Comparison of ENCODE assay signal across 15 mouse cellular contexts in the genomic region with DNA sequence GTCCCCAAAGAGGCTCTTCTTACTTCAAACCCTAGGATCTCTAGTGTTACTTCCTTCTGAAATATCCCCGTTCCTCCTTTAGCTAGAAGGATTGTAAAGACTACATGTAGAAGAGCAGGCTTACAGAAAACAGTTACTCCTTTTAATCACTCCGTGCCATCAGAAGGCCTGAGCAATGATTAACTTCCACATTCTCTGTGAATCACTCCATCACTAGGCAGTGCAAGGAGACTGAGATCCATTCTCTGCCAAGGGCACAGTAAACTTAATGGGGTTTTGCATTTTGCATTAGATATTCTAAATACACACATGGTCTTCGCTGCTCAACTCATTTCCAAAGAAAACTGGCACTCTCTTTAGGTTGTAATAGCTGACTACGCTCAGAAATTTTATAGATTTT. TPM values are rescaled to one million over a fixed set of nuclear protein-coding genes. Genes with fewer than 3 reads are reported as not detected.
DNase-seq lines count a peak whose midpoint lies in the region; ATAC-seq and TF ChIP-seq lines count a peak whose summit lies in the region.
"Had no signal": no experiment of that assay in that cellular context is flagged by ENCODE, and none has a peak within 500 bp of the region (broad histone marks: within the 10 kb centered on the region; RNA-seq: fewer than 3 reads in every experiment).

No protein-coding gene starts in this region.

- peaks cover 18% of the 10 kb centered on the region; the same call in 1 of the 2 replicates for H3K27me3 ChIP-seq in hindbrain, embryonic 13.5 days
- peaks cover 53% of the 10 kb centered on the region for H3K27me3 ChIP-seq in hindbrain, embryonic 10.5 days (ENCODE audit: insufficient read depth, poor library complexity, severe bottlenecking)
- H3K27me3 ChIP-seq in hindbrain, embryonic 15.5 days, result no peaks in the 10 kb centered on the region
- no peaks in the 10 kb centered on the region for H3K27me3 ChIP-seq in midbrain, embryonic 16.5 days (ENCODE audit: control insufficient read depth, insufficient read depth, low read depth, low read length)

- H3K36me3 ChIP-seq in hindbrain, embryonic 13.5 days, result no peaks in the 10 kb centered on the region
- H3K36me3 ChIP-seq in hindbrain, embryonic 10.5 days, result no peaks in the 10 kb centered on the region
- H3K36me3 ChIP-seq in hindbrain, embryonic 15.5 days, result no peaks in the 10 kb centered on the region
- H3K36me3 ChIP-seq in midbrain, embryonic 16.5 days (ENCODE audit: control insufficient read depth, insufficient read depth, low read length), result no peaks in the 10 kb centered on the region
- H3K36me3 ChIP-seq: liver, embryonic 13.5 days had no signal

- DNase-seq in hindbrain, embryonic 10.5 days (ENCODE audit: low spot score), result no peak
- peak; percentile 30 for DNase-seq in brain, embryonic 14.5 days (ENCODE audit: low read depth)
- no peak for DNase-seq in right cerebral cortex, postnatal 14 days
- no peak for DNase-seq in cerebellum, postnatal 36 days
- no peak for DNase-seq in cerebellum, adult 9-10 months
- DNase-seq: B cell, adult 2 months; cerebellum, adult 18-20 months; heart, adult 18-20 months; kidney, postnatal 10 days; liver, embryonic 13.5 days; right cerebral cortex, postnatal 4 days had no signal

- H3K4me1 ChIP-seq in hindbrain, embryonic 13.5 days (replicated peaks), result peaks cover 24% of the 10 kb centered on the region
- peaks cover 20% of the 10 kb centered on the region; the same call in 1 of the 2 replicates for H3K4me1 ChIP-seq in hindbrain, embryonic 10.5 days (replicated peaks)
- H3K4me1 ChIP-seq in hindbrain, embryonic 15.5 days (replicated peaks), result peaks cover 14% of the 10 kb centered on the region
- peaks cover 9% of the 10 kb centered on the region; the same call in 1 of the 2 replicates for H3K4me1 ChIP-seq in midbrain, embryonic 16.5 days (ENCODE audit: control insufficient read depth, insufficient read depth, low read length)
- H3K4me1 ChIP-seq: liver, embryonic 13.5 days had no signal

- H3K4me2 ChIP-seq in hindbrain, embryonic 13.5 days, result peak overlapping the region; percentile 88
- H3K4me2 ChIP-seq in hindbrain, embryonic 15.5 days, result peak overlapping the region; percentile 81
- H3K4me2 ChIP-seq in midbrain, embryonic 16.5 days (ENCODE audit: low read length), result peak overlapping the region; percentile 79
- H3K4me2 ChIP-seq: liver, embryonic 13.5 days had no signal

- no peak for ATAC-seq in hindbrain, embryonic 13.5 days (ENCODE audit: low FRiP score)
- ATAC-seq in hindbrain, embryonic 15.5 days (ENCODE audit: low FRiP score, low read depth), result no peak
- ATAC-seq in midbrain, embryonic 16.5 days, result no peak
- ATAC-seq: inflammation-experienced regulatory T-cells, adult 6 months had no signal

- H3K9me3 ChIP-seq in hindbrain, embryonic 13.5 days, result no peaks in the 10 kb centered on the region
- no peaks in the 10 kb centered on the region for H3K9me3 ChIP-seq in hindbrain, embryonic 10.5 days
- no peaks in the 10 kb centered on the region for H3K9me3 ChIP-seq in hindbrain, embryonic 15.5 days
- H3K9me3 ChIP-seq in midbrain, embryonic 16.5 days (replicated peaks; ENCODE audit: control insufficient read depth, low read length, poor library complexity, severe bottlenecking), result no peaks in the 10 kb centered on the region
- H3K9me3 ChIP-seq: liver, embryonic 13.5 days had no signal

- peak overlapping the region; percentile 71 for H3K4me3 ChIP-seq in hindbrain, embryonic 13.5 days
- no peak overlapping the region for H3K4me3 ChIP-seq in hindbrain, embryonic 10.5 days
- peak overlapping the region; percentile 81 for H3K4me3 ChIP-seq in hindbrain, embryonic 15.5 days
- peak overlapping the region; percentile 33 for H3K4me3 ChIP-seq in midbrain, embryonic 16.5 days (ENCODE audit: low read depth, low read length)
- H3K4me3 ChIP-seq: liver, embryonic 13.5 days had no signal

- TF ChIP-seq POLR2A in brain, embryonic 14.5 days (IDR thresholded peaks at IDR 0.05; ENCODE audit: borderline replicate concordance, extremely low read depth, insufficient read depth, insufficient read length, poor library complexity, severe bottlenecking), result no peak

- H3K27ac ChIP-seq in hindbrain, embryonic 13.5 days, result no peak overlapping the region
- H3K27ac ChIP-seq in hindbrain, embryonic 10.5 days, result no peak overlapping the region
- peak overlapping the region; percentile 45; the same call in 1 of the 2 replicates for H3K27ac ChIP-seq in hindbrain, embryonic 15.5 days (replicated peaks)
- peak overlapping the region; percentile 7; the same call in 1 of the 2 replicates for H3K27ac ChIP-seq in midbrain, embryonic 16.5 days (ENCODE audit: low read length)
- H3K27ac ChIP-seq: liver, embryonic 13.5 days had no signal

- H3K9ac ChIP-seq in hindbrain, embryonic 13.5 days, result peak overlapping the region; percentile 14; the same call in 1 of the 2 replicates
- H3K9ac ChIP-seq in hindbrain, embryonic 15.5 days, result peak overlapping the region; percentile 40
- peak overlapping the region; percentile 31; the same call in 1 of the 2 replicates for H3K9ac ChIP-seq in midbrain, embryonic 16.5 days (ENCODE audit: low read depth, low read length)
- H3K9ac ChIP-seq: liver, embryonic 13.5 days had no signal

- no peak for TF ChIP-seq CTCF in brain, embryonic 14.5 days (IDR thresholded peaks at IDR 0.05; ENCODE audit: borderline replicate concordance, extremely low read depth, insufficient read depth, insufficient read length)

- 56% methylated on average over 4 of the region's 4 CpGs for WGBS in hindbrain, embryonic 13.5 days
- WGBS in hindbrain, embryonic 10.5 days, result 71% methylated on average over 4 of the region's 4 CpGs
- 55% methylated on average over 4 of the region's 4 CpGs for WGBS in hindbrain, embryonic 15.5 days
- 62% methylated on average over 4 of the region's 4 CpGs for WGBS in midbrain, embryonic 16.5 days

RNA-seq across cellular contexts. Expression of a gene that starts 2.2 kb away (rescaled TPM):
- 19.1 and 20.3 TPM in 2 replicates for polyA plus RNA-seq in hindbrain, embryonic 13.5 days (2015; fragmentation: Nextera tagmentation; extraction: Ambion mirVana)
- 1.3 and 2.5 TPM in 2 replicates for polyA plus RNA-seq in hindbrain, embryonic 10.5 days (2016; fragmentation: Nextera tagmentation; extraction: Ambion mirVana)
- 12.4 and 18.9 TPM in 2 replicates for polyA plus RNA-seq in brain, embryonic 14.5 days (2012; rRNA removed)
- 22.7 and 24.7 TPM in 2 replicates for polyA plus RNA-seq in hindbrain, embryonic 15.5 days (2015; fragmentation: Nextera tagmentation; extraction: Ambion mirVana)
- polyA plus RNA-seq in midbrain, embryonic 16.5 days (2015; fragmentation: Nextera tagmentation; extraction: Ambion mirVana), result 30.6 and 34.4 TPM in 2 replicates

Comparison
In these comparisons a context has a peak if more than half of its experiments do, and no peak if none do; other contexts are left out.
1. H3K27ac ChIP-seq: peak in hindbrain, embryonic 15.5 days (single experiment) and midbrain, embryonic 16.5 days (single experiment); none in hindbrain, embryonic 13.5 days (single experiment) and hindbrain, embryonic 10.5 days (single experiment).
2. Peak in every context shown above with its lines, with median percentiles within 50 percentile points of each other: H3K4me2 ChIP-seq and H3K9ac ChIP-seq.